Mouse (Mus musculus) C2C12 (cell line): ENCODE data around the gene Nfia.

Experiments
- CEBPB ChIP-seq: IDR thresholded peaks from one replicate; pipeline ENCODE4 v1.6.1; 2011; ENCODE audit warnings: low read depth, mild to moderate bottlenecking, control low read depth, moderate library complexity
- CTCF ChIP-seq: IDR thresholded peaks from one replicate; pipeline ENCODE4 v1.5.1; 2011; ENCODE audit not compliant: control insufficient read depth, insufficient read depth, insufficient read length
- FOSL1 ChIP-seq: IDR thresholded peaks from one replicate; pipeline ENCODE4 v1.8.0; 2011; ENCODE audit warnings: mild to moderate bottlenecking, low read length; ENCODE audit not compliant: poor library complexity, insufficient read depth, severe bottlenecking
- MAX ChIP-seq: IDR thresholded peaks from one replicate; pipeline ENCODE4 v1.6.1; 2011; ENCODE audit warnings: mild to moderate bottlenecking, control low read depth
- MYOD1 ChIP-seq: IDR thresholded peaks from one replicate; pipeline ENCODE4 v1.6.1; 2011; ENCODE audit warnings: low read depth; ENCODE audit not compliant: control insufficient read depth, insufficient read length
- MYOG ChIP-seq: IDR thresholded peaks from one replicate; pipeline ENCODE4 v1.6.1; 2011; ENCODE audit not compliant: control insufficient read depth, insufficient read length; ENCODE audit errors: extremely low read depth
- USF1 ChIP-seq: IDR thresholded peaks from one replicate; pipeline ENCODE4 v1.6.1; 2011; ENCODE audit warnings: low read depth, mild to moderate bottlenecking, control low read depth, moderate library complexity

DNA sequence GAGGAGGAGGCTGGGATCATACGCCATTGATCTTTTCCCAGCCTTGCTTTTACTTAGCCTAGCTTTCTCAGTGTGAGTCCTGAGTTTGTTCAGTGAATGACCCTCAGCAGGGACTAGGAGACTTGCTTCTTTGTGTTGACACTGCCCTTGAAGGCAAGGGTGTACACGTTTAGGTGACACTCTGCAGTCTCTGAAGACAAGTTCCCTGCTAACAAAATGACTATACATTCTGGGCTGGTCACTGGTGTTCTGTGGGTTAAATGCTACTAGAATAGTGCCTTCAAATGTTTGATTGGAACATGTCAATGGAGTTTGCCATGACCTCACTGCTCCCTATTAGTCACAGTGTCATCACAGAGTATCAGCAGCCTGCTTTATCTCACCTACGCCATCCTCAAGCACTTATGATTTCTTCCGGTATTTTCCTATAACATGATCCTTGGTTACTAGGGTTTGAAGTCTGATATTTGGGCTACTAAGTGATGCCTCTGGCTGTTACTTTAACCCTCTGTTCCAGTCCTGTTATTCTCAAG is 68.6 kb downstream of the Nfia start:
- no peak for TF ChIP-seq CTCF
- no peak for TF ChIP-seq USF1
- no peak for TF ChIP-seq MAX
- no peak for TF ChIP-seq MYOG
- TF ChIP-seq FOSL1 = no peak
- TF ChIP-seq CEBPB = no peak
- no peak for TF ChIP-seq MYOD1
